Mouse (Mus musculus) spleen, adult 12 weeks (tissue): Measurements from ENCODE around the gene Srrt.

ENCODE experiments used
- DNase-seq: peaks from one replicate; pipeline ENCODE4 v3.0.0; 2022; ENCODE audit warnings: low spot score

The Srrt gene

DNA sequence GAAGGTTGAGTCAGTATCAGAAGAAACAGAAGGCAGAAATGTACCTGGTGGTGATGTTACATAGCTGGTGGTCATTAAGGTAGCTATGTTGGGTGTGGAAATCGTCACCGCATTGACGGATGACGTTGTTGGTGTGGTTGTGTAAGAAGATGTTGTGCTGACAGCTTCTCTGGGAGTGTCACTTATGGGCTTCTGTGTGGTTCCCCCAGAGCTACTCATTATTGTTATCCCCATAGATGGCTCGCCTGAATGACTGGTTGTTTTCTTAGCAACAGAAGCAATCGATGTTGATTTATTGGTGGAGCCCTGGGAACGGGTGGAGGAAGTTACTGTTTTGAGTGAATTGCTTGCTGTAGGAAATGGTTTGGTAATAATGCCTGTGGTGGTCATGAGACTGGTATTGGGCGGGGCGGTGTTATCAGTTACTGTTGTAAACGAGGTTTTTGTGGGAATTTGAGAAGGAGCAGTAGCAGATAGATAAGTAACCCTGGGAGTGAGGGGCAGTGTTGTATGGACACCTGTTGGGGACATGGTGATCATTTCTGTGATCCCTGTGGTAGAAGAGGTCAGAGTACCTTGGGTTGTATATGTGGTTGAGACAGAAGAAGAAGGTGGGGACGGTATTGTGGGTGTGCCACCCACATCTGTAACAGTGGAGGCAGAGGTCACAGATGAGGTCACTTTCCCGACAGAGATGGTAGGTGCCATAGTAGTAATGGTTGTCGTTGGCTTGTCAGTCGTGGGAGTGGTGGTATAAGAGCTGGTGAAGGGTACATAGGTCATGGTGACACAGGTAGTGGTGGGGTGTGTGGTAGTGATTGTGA lies 43.4 kb downstream of the Srrt start:
- no peak for DNase-seq
